Mouse (Mus musculus) midbrain, embryonic 16.5 days (tissue): ENCODE results near the gene Gm13694. TPM values are rescaled to one million over a fixed set of nuclear protein-coding genes. Genes with fewer than 3 reads are reported as not detected.

Experiments
- ATAC-seq: fragments of 200-750 bp; cut with Nextera tagmentation; 2 replicates; pipeline ENCODE4 v1.8.0; 2017; ENCODE audit warnings: moderate TSS enrichment
- H3K27ac ChIP-seq: fragments of 300-500 bp; sonication (generic); 2 replicates; pipeline ENCODE4 v1.5.1; 2014; ENCODE audit warnings: mild to moderate bottlenecking, low read length, mixed read lengths
- H3K27me3 ChIP-seq: fragments of 300-500 bp; sonication (generic); 2 replicates; pipeline ENCODE4 v1.6.1; 2014; ENCODE audit warnings: low read depth, low read length, mixed read lengths; ENCODE audit not compliant: control insufficient read depth, insufficient read depth
- H3K36me3 ChIP-seq: fragments of 300-500 bp; sonication (generic); 2 replicates; pipeline ENCODE4 v1.6.1; 2014; ENCODE audit warnings: mild to moderate bottlenecking, low read length, moderate library complexity, mixed read lengths; ENCODE audit not compliant: control insufficient read depth, insufficient read depth
- H3K4me1 ChIP-seq: fragments of 300-500 bp; sonication (generic); 2 replicates; pipeline ENCODE4 v1.6.1; 2014; ENCODE audit warnings: mild to moderate bottlenecking, low read length, mixed read lengths; ENCODE audit not compliant: control insufficient read depth, insufficient read depth
- H3K4me2 ChIP-seq: fragments of 300-500 bp; sonication (generic); 2 replicates; pipeline ENCODE4 v1.6.1; 2014; ENCODE audit warnings: mild to moderate bottlenecking, low read length, mixed read lengths
- H3K4me3 ChIP-seq: fragments of 300-500 bp; sonication (generic); 2 replicates; pipeline ENCODE4 v1.5.1; 2014; ENCODE audit warnings: low read depth, mild to moderate bottlenecking, low read length, moderate library complexity, mixed read lengths
- H3K9ac ChIP-seq: fragments of 300-500 bp; sonication (generic); 2 replicates; pipeline ENCODE4 v1.6.1; 2014; ENCODE audit warnings: low read depth, low read length, mixed read lengths
- H3K9me3 ChIP-seq: fragments of 300-500 bp; sonication (generic); replicated peaks from 2 replicates; pipeline ENCODE4 v1.6.1; 2014; ENCODE audit warnings: mild to moderate bottlenecking, low read length, mixed read lengths; ENCODE audit not compliant: control insufficient read depth, poor library complexity, severe bottlenecking
- WGBS: fragments of 180-500 bp; shearing (Covaris S2); extraction: QIAGEN DNeasy Blood & Tissue Kit; methylation state at CpG from one replicate; pipeline ENCODE4 v1.1.7; 2014; 5-methylcytosine and 5-hydroxymethylcytosine counted together
- polyA plus RNA-seq: library from polyadenylated mRNA; unstranded; fragments of >200 nt; fragmentation: Nextera tagmentation; extraction: Ambion mirVana; gene quantifications from 2 replicates; pipeline ENCODE4 v1.2.1, GENCODE M21; 2015

Gene Gm13694
- polyA plus RNA-seq, 1 experiment from 2014 or later: not detected

- 76% methylated on average over 8 of the region's 8 CpGs for WGBS
- no peak overlapping the region for H3K9ac ChIP-seq
- ATAC-seq: no peak
- no peaks in the 10 kb centered on the region for H3K27me3 ChIP-seq
- no peaks in the 10 kb centered on the region for H3K9me3 ChIP-seq
- H3K4me3 ChIP-seq: no peak overlapping the region
- H3K36me3 ChIP-seq: no peaks in the 10 kb centered on the region
- H3K4me1 ChIP-seq: no peaks in the 10 kb centered on the region
- H3K4me2 ChIP-seq: no peak overlapping the region
- H3K27ac ChIP-seq: no peak overlapping the region
Measured at GRCm38 (mm10) chr2:84019519-84020305, 41.0 kb downstream of the Gm13694 start.

- H3K4me2 ChIP-seq: no peak overlapping the region
- no peaks in the 10 kb centered on the region for H3K9me3 ChIP-seq
- H3K4me1 ChIP-seq: no peaks in the 10 kb centered on the region
- H3K4me3 ChIP-seq: no peak overlapping the region
- 75% methylated on average over 2 of the region's 2 CpGs for WGBS
- no peaks in the 10 kb centered on the region for H3K27me3 ChIP-seq
- no peak for ATAC-seq
- no peak overlapping the region for H3K27ac ChIP-seq
- H3K36me3 ChIP-seq: no peaks in the 10 kb centered on the region
- no peak overlapping the region for H3K9ac ChIP-seq
Measured at GRCm38 (mm10) chr2:84021930-84022329, 43.2 kb downstream of the Gm13694 start.

- WGBS: 97% methylated on average over 2 of the region's 2 CpGs
- Histone ChIP-seq H3K9ac (no peak overlapping the region), H3K4me1 (no peaks in the 10 kb centered on the region), H3K4me2 (no peak overlapping the region), H3K36me3 (no peaks in the 10 kb centered on the region), H3K27ac (no peak overlapping the region), H3K4me3 (no peak overlapping the region), H3K27me3 (no peaks in the 10 kb centered on the region), H3K9me3 (no peaks in the 10 kb centered on the region)
- ATAC-seq: no peak
Measured at GRCm38 (mm10) chr2:84022905-84023304, 44.2 kb downstream of the Gm13694 start.

- H3K4me3 ChIP-seq: no peak overlapping the region
- H3K36me3 ChIP-seq: no peaks in the 10 kb centered on the region
Measured at GRCm38 (mm10) chr2:84023319-84023718, 44.6 kb downstream of the Gm13694 start.

GRCm38 (mm10) chr2:84025217-84025616, 46.5 kb downstream of the Gm13694 start:
- H3K27ac ChIP-seq: no peak overlapping the region
- 20% methylated on average over 4 of the region's 4 CpGs for WGBS
- no peaks in the 10 kb centered on the region for H3K4me1 ChIP-seq
- no peak overlapping the region for H3K9ac ChIP-seq
- no peaks in the 10 kb centered on the region for H3K27me3 ChIP-seq
- H3K4me3 ChIP-seq: no peak overlapping the region
- no peak overlapping the region for H3K4me2 ChIP-seq
- no peaks in the 10 kb centered on the region for H3K36me3 ChIP-seq
- no peaks in the 10 kb centered on the region for H3K9me3 ChIP-seq
- no peak for ATAC-seq

More at GRCm38 (mm10) chr2:84023319-84023718, 44.6 kb downstream of the Gm13694 start:
- Histone ChIP-seq H3K9ac (no peak overlapping the region), H3K4me1 (no peaks in the 10 kb centered on the region), H3K4me2 (no peak overlapping the region), H3K9me3 (no peaks in the 10 kb centered on the region), H3K27ac (no peak overlapping the region), H3K27me3 (no peaks in the 10 kb centered on the region)
- WGBS: 84% methylated on average over 2 of the region's 2 CpGs
- ATAC-seq: no peak

Other genes with a start within 250 kb of the Gm13694 start
- 87.2 and 94.6 TPM in 2 replicates for gene Fam171b, start 166.3 kb upstream of the Gm13694 start, polyA plus RNA-seq
- gene Zswim2, start 37.7 kb upstream of the Gm13694 start, polyA plus RNA-seq: not detected in 2 replicates
- not detected in 2 replicates for gene Gm13698, start 23.2 kb upstream of the Gm13694 start, polyA plus RNA-seq
- gene Gm13693, start 17.4 kb upstream of the Gm13694 start, polyA plus RNA-seq: not detected in 2 replicates
- gene Gm13695, start 11.6 kb upstream of the Gm13694 start, polyA plus RNA-seq: not detected in 2 replicates
- gene Gm13696, start 5.8 kb upstream of the Gm13694 start, polyA plus RNA-seq: not detected in 2 replicates
- gene Gm13697, start 5.8 kb downstream of the Gm13694 start, polyA plus RNA-seq: not detected in 2 replicates
- not detected in 2 replicates for gene Gm13691, start 11.6 kb downstream of the Gm13694 start, polyA plus RNA-seq